Mouse (Mus musculus): ENCODE results near the gene Neurl1b.

Neurl1b gene

DNA sequence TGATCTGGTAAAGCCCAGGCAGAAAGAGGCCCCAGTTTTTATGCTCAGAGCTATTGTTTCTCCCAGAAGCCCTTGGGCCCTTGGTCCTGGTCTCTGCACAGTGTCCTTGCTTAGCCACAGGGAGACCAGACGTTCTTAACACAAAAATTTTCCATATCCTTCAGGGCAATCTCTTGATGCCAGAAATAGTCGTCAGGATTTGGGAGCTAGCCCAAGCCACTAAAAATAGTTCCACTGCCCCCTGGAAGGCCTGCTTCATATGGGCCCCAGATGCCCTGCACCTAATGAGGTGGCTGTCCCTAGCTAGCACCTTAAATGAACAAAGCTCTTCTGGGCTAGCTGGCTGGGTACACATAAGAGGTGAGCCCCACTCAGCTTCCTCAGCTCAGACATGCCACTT lies 76.3 kb downstream of the Neurl1b start:
- DNase-seq (ENCODE audit: low spot score in 2 of 2): no peak

DNA sequence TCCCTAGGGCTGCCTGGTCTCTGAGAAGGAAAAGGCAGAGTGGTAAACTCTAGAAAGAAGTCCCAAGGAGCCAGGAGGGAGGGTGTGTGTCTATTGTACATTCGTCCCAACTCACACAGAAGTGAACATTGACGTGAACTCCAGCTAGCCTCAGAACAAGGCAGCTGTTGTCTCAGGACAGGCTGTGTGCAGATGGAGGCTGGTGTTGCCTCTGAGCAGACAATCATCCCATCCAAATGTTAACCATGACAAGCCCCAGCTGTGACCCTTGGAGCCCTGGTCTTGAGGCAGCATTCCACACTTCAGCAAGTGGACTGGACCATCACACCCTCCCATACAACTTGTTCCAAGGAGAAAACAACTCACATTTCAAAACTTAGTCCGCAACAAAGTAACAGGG lies 77.6 kb downstream of the Neurl1b start:
- no peak for DNase-seq (ENCODE audit: low spot score in 2 of 2)

DNA sequence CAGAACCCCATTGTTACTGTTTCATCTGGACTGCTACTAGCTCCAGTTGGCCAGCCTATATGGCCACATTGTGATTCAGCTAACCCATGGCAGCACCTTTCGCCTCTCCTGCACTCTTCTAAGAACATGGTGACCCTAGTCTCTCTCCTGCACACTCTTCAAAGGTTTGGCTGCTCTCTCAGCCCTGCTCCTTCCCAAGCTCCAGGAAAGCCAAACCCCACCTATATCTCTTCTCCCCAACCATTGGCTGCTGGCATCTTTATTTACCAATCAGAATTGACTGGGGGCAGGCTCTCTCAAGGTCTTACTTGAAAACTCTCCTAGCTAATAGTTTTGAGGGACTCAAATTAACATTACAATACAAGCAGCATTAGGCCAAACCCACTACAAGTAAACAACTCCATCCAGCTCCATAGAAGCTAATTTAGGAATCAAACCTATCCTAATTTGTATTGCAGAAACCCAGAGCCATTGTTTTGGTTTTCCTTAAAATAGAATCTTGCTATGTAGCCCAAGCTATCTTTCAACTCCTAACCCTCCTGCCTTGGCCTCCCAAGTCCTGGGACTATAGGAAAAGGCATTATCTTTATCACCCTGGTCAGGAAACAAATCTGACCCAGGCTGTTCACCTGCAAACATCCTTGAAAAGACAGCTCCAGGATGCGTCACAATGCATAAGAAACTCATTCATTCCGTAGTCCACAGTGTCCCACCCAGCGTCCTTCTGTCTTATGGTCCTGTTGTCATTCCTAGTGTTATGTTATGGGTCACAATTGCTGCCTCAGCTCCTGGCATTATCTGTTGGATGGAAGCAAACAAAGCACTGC lies 80.2 kb downstream of the Neurl1b start:
- DNase-seq (ENCODE audit: low spot score in 2 of 2): no peak
